Mouse (Mus musculus) neural tube, embryonic 12.5 days (tissue): ENCODE measurements at regions not wholly inside any gene's neighbourhood (a gene's known extent, or its start where the extent isn't known, plus 50 kb on each side); places are given as distances from the start of the nearest gene placed in this dataset.

Experiments used
- ATAC-seq: fragments of 200-750 bp; cut with Nextera tagmentation; 2 replicates; pipeline ENCODE4 v1.8.0; 2017; ENCODE audit warnings: low read depth, mild to moderate bottlenecking, moderate TSS enrichment, moderate library complexity; ENCODE audit not compliant: low FRiP score
- H3K27ac ChIP-seq: fragments of 300-500 bp; sonication (generic); 2 replicates; pipeline ENCODE4 v1.5.1; 2016
- H3K27me3 ChIP-seq: fragments of 300-500 bp; sonication (generic); replicated peaks from 2 replicates; pipeline ENCODE4 v1.6.1; 2016; ENCODE audit warnings: mild to moderate bottlenecking
- H3K36me3 ChIP-seq: fragments of 300-500 bp; sonication (generic); 2 replicates; pipeline ENCODE4 v1.6.1; 2016; ENCODE audit warnings: mild to moderate bottlenecking
- H3K4me1 ChIP-seq: fragments of 300-500 bp; sonication (generic); 2 replicates; pipeline ENCODE4 v1.6.1; 2016
- H3K4me2 ChIP-seq: fragments of 300-500 bp; sonication (generic); replicated peaks from 2 replicates; pipeline ENCODE4 v1.6.1; 2016; ENCODE audit warnings: mild to moderate bottlenecking
- H3K4me3 ChIP-seq: fragments of 300-500 bp; sonication (generic); 2 replicates; pipeline ENCODE4 v1.5.1; 2016
- H3K9ac ChIP-seq: fragments of 300-500 bp; sonication (generic); 2 replicates; pipeline ENCODE4 v1.6.1; 2016; ENCODE audit warnings: mild to moderate bottlenecking
- H3K9me3 ChIP-seq: fragments of 300-500 bp; sonication (generic); 2 replicates; pipeline ENCODE4 v1.6.1; 2016; ENCODE audit warnings: mild to moderate bottlenecking
- WGBS: fragments of 180-500 bp; shearing (Covaris S2); methylation state at CpG from one replicate; pipeline ENCODE4 v1.1.7; 2016; 5-methylcytosine and 5-hydroxymethylcytosine counted together

GRCm38 (mm10) chr19:56232950-56233349 lies 54.0 kb upstream of the Habp2 start:
- no peak overlapping the region for H3K9ac ChIP-seq
- WGBS, result 98% methylated on average over 5 of the region's 5 CpGs
- H3K4me2 ChIP-seq, result no peak overlapping the region
- H3K27ac ChIP-seq, result no peak overlapping the region
- ATAC-seq, result no peak
- no peaks in the 10 kb centered on the region for H3K27me3 ChIP-seq
- no peak overlapping the region for H3K4me3 ChIP-seq
- no peaks in the 10 kb centered on the region for H3K36me3 ChIP-seq
- H3K9me3 ChIP-seq, result no peaks in the 10 kb centered on the region
- no peaks in the 10 kb centered on the region; the same call in 1 of the 2 replicates for H3K4me1 ChIP-seq

- no peaks in the 10 kb centered on the region; the same call in 1 of the 2 replicates for H3K4me1 ChIP-seq
- H3K27me3 ChIP-seq, result no peaks in the 10 kb centered on the region
- H3K4me2 ChIP-seq, result no peak overlapping the region
- no peak for ATAC-seq
- H3K36me3 ChIP-seq, result no peaks in the 10 kb centered on the region
- H3K27ac ChIP-seq, result no peak overlapping the region
- WGBS, result 70% methylated on average over 2 of the region's 2 CpGs
- H3K4me3 ChIP-seq, result no peak overlapping the region
- H3K9ac ChIP-seq, result no peak overlapping the region
- no peaks in the 10 kb centered on the region for H3K9me3 ChIP-seq
Observed at GRCm38 (mm10) chr19:56235040-56235439, 51.9 kb upstream of the Habp2 start.
